Mouse (Mus musculus): ENCODE data around the gene Fbn1. TPM values are rescaled to one million over a fixed set of nuclear protein-coding genes. Genes with fewer than 3 reads are reported as not detected.
A peak's percentile ranks its signal among the peaks of the same experiment; 100 is the strongest.

Fbn1 gene
- polyA plus RNA-seq, 1 experiment from 2014 or later, result 8.2 TPM

GRCm38 (mm10) chr2:125506316-125507054 lies 1.3 kb downstream of the Fbn1 start:
- H3K4me1 ChIP-seq (ENCODE audit: control insufficient read depth, insufficient read depth, low read length), result no peaks in the 10 kb centered on the region
- no peaks in the 10 kb centered on the region for H3K9me3 ChIP-seq (ENCODE audit: control insufficient read depth, low read length)
- H3K27me3 ChIP-seq (ENCODE audit: control insufficient read depth, insufficient read depth, low read length), result 0 out of 2 replicates have a peak, but pooled peaks cover 2% of the 10 kb centered on the region
- under 1% methylated on average over 37 of the region's 37 CpGs for WGBS
- H3K36me3 ChIP-seq (ENCODE audit: control insufficient read depth, insufficient read depth, low read length), result no peaks in the 10 kb centered on the region
- H3K27ac ChIP-seq (ENCODE audit: low read depth, low read length), result peak overlapping the region; percentile 62
- peak overlapping the region; percentile 61 for H3K4me3 ChIP-seq (ENCODE audit: low read depth, low read length)
- peak overlapping the region; percentile 97 for H3K4me2 ChIP-seq (ENCODE audit: low read depth)
- no peak for DNase-seq (ENCODE audit: low spot score)
- H3K9ac ChIP-seq (ENCODE audit: low read length), result peak overlapping the region; percentile 68
- ATAC-seq (ENCODE audit: insufficient read depth, low FRiP score, low TSS enrichment), result peak; percentile 88

GRCm38 (mm10) chr2:125505746-125506315 lies 2.0 kb downstream of the Fbn1 start:
- peak; percentile 81 for DNase-seq (ENCODE audit: low spot score)
- no peaks in the 10 kb centered on the region for H3K36me3 ChIP-seq (ENCODE audit: control insufficient read depth, insufficient read depth, low read length)
- H3K4me1 ChIP-seq (ENCODE audit: control insufficient read depth, insufficient read depth, low read length), result no peaks in the 10 kb centered on the region
- H3K4me3 ChIP-seq (ENCODE audit: low read depth, low read length), result peak overlapping the region; percentile 61
- peak overlapping the region; percentile 97 for H3K4me2 ChIP-seq (ENCODE audit: low read depth)
- peak overlapping the region; percentile 62 for H3K27ac ChIP-seq (ENCODE audit: low read depth, low read length)
- WGBS, result under 1% methylated on average over 47 of the region's 48 CpGs
- no peaks in the 10 kb centered on the region for H3K9me3 ChIP-seq (ENCODE audit: control insufficient read depth, low read length)
- peak overlapping the region; percentile 68 for H3K9ac ChIP-seq (ENCODE audit: low read length)
- ATAC-seq (ENCODE audit: insufficient read depth, low FRiP score, low TSS enrichment), result peak; percentile 69
- H3K27me3 ChIP-seq (ENCODE audit: control insufficient read depth, insufficient read depth, low read length), result 0 out of 2 replicates have a peak, but pooled peaks cover 2% of the 10 kb centered on the region

- ATAC-seq (ENCODE audit: insufficient read depth, low FRiP score, low TSS enrichment) (peak; percentile 73), DNase-seq (ENCODE audit: low spot score) (peak; percentile 71)
- no peaks in the 10 kb centered on the region for H3K4me1 ChIP-seq (ENCODE audit: control insufficient read depth, insufficient read depth, low read length)
- peak within 1 kb of the TSS; percentile 62 for H3K27ac ChIP-seq (ENCODE audit: low read depth, low read length)
- WGBS, result 1% methylated on average over 44 of the region's 45 CpGs
- H3K9ac ChIP-seq (ENCODE audit: low read length), result peak within 1 kb of the TSS; percentile 68
- H3K4me3 ChIP-seq (ENCODE audit: low read depth, low read length), result peak within 1 kb of the TSS; percentile 61
- no peaks in the 10 kb centered on the region for H3K36me3 ChIP-seq (ENCODE audit: control insufficient read depth, insufficient read depth, low read length)
- no peaks in the 10 kb centered on the region for H3K9me3 ChIP-seq (ENCODE audit: control insufficient read depth, low read length)
- 0 out of 2 replicates have a peak, but pooled peaks cover 2% of the 10 kb centered on the region for H3K27me3 ChIP-seq (ENCODE audit: control insufficient read depth, insufficient read depth, low read length)
- H3K4me2 ChIP-seq (ENCODE audit: low read depth), result peak within 1 kb of the TSS; percentile 97
These were observed 2.6 kb downstream of the Fbn1 start, which contains the start of gene Gm9913 for GRCm38 (mm10) chr2:125505006-125505745. Gene Gm9913 (plus strand): TSS chr2:125505089.

DNA sequence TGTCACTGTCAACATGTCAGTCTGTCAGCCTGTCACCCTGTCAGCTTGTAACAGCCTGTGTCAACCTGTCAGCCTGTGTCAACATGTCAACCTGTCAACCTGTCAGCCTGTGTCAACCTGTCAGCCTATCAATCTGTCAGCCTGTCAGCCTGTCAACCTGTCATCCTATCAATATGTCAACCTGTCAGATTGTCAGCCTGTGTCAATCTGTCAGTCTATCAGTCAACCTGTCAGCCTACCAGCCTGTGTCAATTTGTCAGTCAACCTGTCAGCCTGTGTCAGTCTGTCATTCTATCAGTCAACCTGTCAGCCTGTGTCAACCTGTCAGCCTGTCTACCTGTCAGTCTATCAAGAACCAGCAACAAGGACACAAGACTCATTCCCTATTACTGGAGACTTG lies 6.3 kb downstream of the Fbn1 start:
- no peak overlapping the region for H3K27ac ChIP-seq (ENCODE audit: low read depth, low read length)
- H3K9ac ChIP-seq (ENCODE audit: low read length), result no peak overlapping the region
- no peaks in the 10 kb centered on the region for H3K36me3 ChIP-seq (ENCODE audit: control insufficient read depth, insufficient read depth, low read length)
- no peak for DNase-seq (ENCODE audit: low spot score)
- ATAC-seq (ENCODE audit: insufficient read depth, low FRiP score, low TSS enrichment), result no peak
- no peak overlapping the region for H3K4me2 ChIP-seq (ENCODE audit: low read depth)
- H3K9me3 ChIP-seq (ENCODE audit: control insufficient read depth, low read length), result no peaks in the 10 kb centered on the region
- H3K4me3 ChIP-seq (ENCODE audit: low read depth, low read length), result no peak overlapping the region
- 0 out of 2 replicates have a peak, but pooled peaks cover 2% of the 10 kb centered on the region for H3K27me3 ChIP-seq (ENCODE audit: control insufficient read depth, insufficient read depth, low read length)
- no peaks in the 10 kb centered on the region for H3K4me1 ChIP-seq (ENCODE audit: control insufficient read depth, insufficient read depth, low read length)

- Histone ChIP-seq H3K9me3 (ENCODE audit: control insufficient read depth, low read length) (no peaks in the 10 kb centered on the region), H3K9ac (ENCODE audit: low read length) (no peak overlapping the region), H3K27me3 (ENCODE audit: control insufficient read depth, insufficient read depth, low read length) (no peaks in the 10 kb centered on the region), H3K36me3 (ENCODE audit: control insufficient read depth, insufficient read depth, low read length) (no peaks in the 10 kb centered on the region), H3K4me2 (ENCODE audit: low read depth) (no peak overlapping the region), H3K4me3 (ENCODE audit: low read depth, low read length) (no peak overlapping the region), H3K4me1 (ENCODE audit: control insufficient read depth, insufficient read depth, low read length) (no peaks in the 10 kb centered on the region), H3K27ac (ENCODE audit: low read depth, low read length) (no peak overlapping the region)
- WGBS, result 97% methylated on average over 7 of the region's 7 CpGs
- DNase-seq (ENCODE audit: low spot score), result no peak
- no peak for ATAC-seq (ENCODE audit: insufficient read depth, low FRiP score, low TSS enrichment)
These were observed 9.6 kb downstream of the Fbn1 start for GRCm38 (mm10) chr2:125498216-125498615.

GRCm38 (mm10) chr2:125496696-125497095 lies 11.1 kb downstream of the Fbn1 start:
- 86% methylated on average over 5 of the region's 5 CpGs for WGBS

DNA sequence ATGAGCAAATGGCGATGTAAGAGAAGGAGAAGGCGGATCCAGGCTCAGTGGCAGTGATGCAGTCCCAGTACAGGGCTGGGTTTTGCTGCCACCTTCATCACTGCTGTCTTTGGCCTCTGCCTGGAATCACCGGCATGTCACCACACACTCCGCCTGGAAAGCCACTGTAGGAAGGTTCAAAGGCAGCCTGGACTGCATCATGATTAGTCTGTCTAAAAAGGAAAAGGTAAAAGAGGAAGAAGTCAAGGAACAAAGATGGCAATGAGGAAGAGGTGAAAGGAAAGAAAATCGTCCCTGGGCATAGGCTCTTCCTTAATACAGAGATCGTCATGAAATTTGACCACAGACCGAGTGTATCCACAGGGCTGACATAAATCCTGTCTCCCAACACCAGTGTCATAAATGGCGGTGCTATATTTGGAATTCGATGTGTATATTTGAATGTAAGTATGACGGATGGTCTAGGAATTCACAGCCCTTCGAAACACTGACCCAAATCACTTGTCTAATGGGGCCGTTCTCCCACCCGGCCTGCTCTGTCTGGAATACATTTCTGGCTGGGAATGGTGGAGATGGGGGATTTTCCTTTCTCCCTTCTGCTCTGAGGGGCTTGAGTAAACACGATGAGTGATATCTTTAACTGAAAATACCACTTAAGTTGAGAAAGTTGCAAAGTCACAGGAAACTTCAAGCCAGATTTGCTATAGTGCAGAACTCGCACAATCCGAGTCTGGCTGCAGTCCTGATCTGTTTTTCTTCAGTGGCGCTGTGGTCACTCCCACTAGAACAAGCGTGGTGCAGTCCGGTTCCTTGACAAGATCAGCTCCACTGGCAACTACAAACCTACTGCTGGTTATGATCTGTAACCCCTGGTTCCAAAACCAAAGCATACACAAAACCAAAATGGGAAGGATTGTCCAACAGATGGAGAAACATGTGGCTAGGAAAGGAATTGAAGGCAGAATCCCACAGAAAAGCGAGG lies 12.7 kb downstream of the Fbn1 start:
- H3K36me3 ChIP-seq (ENCODE audit: control insufficient read depth, insufficient read depth, low read length), result no peaks in the 10 kb centered on the region
- H3K9ac ChIP-seq (ENCODE audit: low read length), result no peak overlapping the region
- no peak overlapping the region for H3K4me3 ChIP-seq (ENCODE audit: low read depth, low read length)
- H3K9me3 ChIP-seq (ENCODE audit: control insufficient read depth, low read length), result no peaks in the 10 kb centered on the region
- ATAC-seq (ENCODE audit: insufficient read depth, low FRiP score, low TSS enrichment) (no peak), DNase-seq (ENCODE audit: low spot score) (no peak)
- H3K4me2 ChIP-seq (ENCODE audit: low read depth), result no peak overlapping the region
- H3K4me1 ChIP-seq (ENCODE audit: control insufficient read depth, insufficient read depth, low read length), result no peaks in the 10 kb centered on the region
- H3K27me3 ChIP-seq (ENCODE audit: control insufficient read depth, insufficient read depth, low read length), result no peaks in the 10 kb centered on the region
- 89% methylated on average over 20 of the region's 20 CpGs for WGBS
- H3K27ac ChIP-seq (ENCODE audit: low read depth, low read length), result no peak overlapping the region

More at GRCm38 (mm10) chr2:125496696-125497095, 11.1 kb downstream of the Fbn1 start:
- Histone ChIP-seq H3K4me2 (ENCODE audit: low read depth) (no peak overlapping the region), H3K27ac (ENCODE audit: low read depth, low read length) (no peak overlapping the region), H3K36me3 (ENCODE audit: control insufficient read depth, insufficient read depth, low read length) (no peaks in the 10 kb centered on the region), H3K4me3 (ENCODE audit: low read depth, low read length) (no peak overlapping the region), H3K27me3 (ENCODE audit: control insufficient read depth, insufficient read depth, low read length) (no peaks in the 10 kb centered on the region), H3K4me1 (ENCODE audit: control insufficient read depth, insufficient read depth, low read length) (no peaks in the 10 kb centered on the region), H3K9me3 (ENCODE audit: control insufficient read depth, low read length) (no peaks in the 10 kb centered on the region), H3K9ac (ENCODE audit: low read length) (no peak overlapping the region)
- ATAC-seq (ENCODE audit: insufficient read depth, low FRiP score, low TSS enrichment) (no peak), DNase-seq (ENCODE audit: low spot score) (no peak)

GRCm38 (mm10) chr2:125494291-125494690 lies 13.5 kb downstream of the Fbn1 start:
- H3K27me3 ChIP-seq (ENCODE audit: control insufficient read depth, insufficient read depth, low read length), result no peaks in the 10 kb centered on the region
- no peak for DNase-seq (ENCODE audit: low spot score)
- no peak overlapping the region for H3K27ac ChIP-seq (ENCODE audit: low read depth, low read length)
- H3K9me3 ChIP-seq (ENCODE audit: control insufficient read depth, low read length), result no peaks in the 10 kb centered on the region
- H3K36me3 ChIP-seq (ENCODE audit: control insufficient read depth, insufficient read depth, low read length), result no peaks in the 10 kb centered on the region
- no peak overlapping the region for H3K4me2 ChIP-seq (ENCODE audit: low read depth)
- ATAC-seq (ENCODE audit: insufficient read depth, low FRiP score, low TSS enrichment), result no peak
- no peak overlapping the region for H3K4me3 ChIP-seq (ENCODE audit: low read depth, low read length)
- no peak overlapping the region for H3K9ac ChIP-seq (ENCODE audit: low read length)
- H3K4me1 ChIP-seq (ENCODE audit: control insufficient read depth, insufficient read depth, low read length), result no peaks in the 10 kb centered on the region
- WGBS, result 88% methylated on average over 2 of the region's 2 CpGs
